Mouse (Mus musculus) MEL (cell line): ENCODE measurements around the gene Rgs6. TPM values are rescaled to one million over a fixed set of nuclear protein-coding genes. Genes with fewer than 3 reads are reported as not detected.

Experiments used
- DNase-seq: peaks from one replicate; pipeline ENCODE4 v3.0.0; 2011; ENCODE audit warnings: low read depth, low spot score
- H3K27ac ChIP-seq: 2 replicates; pipeline ENCODE4 v1.5.1; 2012; ENCODE audit warnings: low read depth, mild to moderate bottlenecking, control low read depth, low read length, moderate library complexity; ENCODE audit not compliant: control insufficient read depth
- H3K27me3 ChIP-seq, 2 experiments: fragments of 150-350 bp in 1 of 2; sonication (generic) in 1 of 2; 2 replicates each; pipeline ENCODE4 v1.6.1; 2012; ENCODE audit warnings: low read length in 2 of 2, mild to moderate bottlenecking in 2 of 2, improper control_type of control experiment in 1 of 2, moderate library complexity in 1 of 2; ENCODE audit not compliant: insufficient read depth in 2 of 2, control insufficient read depth in 1 of 2
- H3K36me3 ChIP-seq, 2 experiments: 2 replicates each; pipeline ENCODE4 v1.6.1; 2012 to 2014; ENCODE audit warnings: low read length in 2 of 2, improper control_type of control experiment in 1 of 2, inconsistent platforms in 1 of 2, mild to moderate bottlenecking in 1 of 2; ENCODE audit not compliant: insufficient read depth in 2 of 2, control insufficient read depth in 1 of 2
- H3K4me1 ChIP-seq, 2 experiments: fragments of 150-350 bp in 1 of 2; sonication (generic) in 1 of 2; 2 replicates each; pipeline ENCODE4 v1.6.1; 2012; ENCODE audit warnings: low read length in 2 of 2, improper control_type of control experiment in 1 of 2, mild to moderate bottlenecking in 1 of 2; ENCODE audit not compliant: insufficient read depth in 2 of 2, control insufficient read depth in 1 of 2
- H3K4me3 ChIP-seq, 2 experiments: fragments of 150-350 bp in 1 of 2; sonication (generic) in 1 of 2; 2 replicates each; pipeline ENCODE4 v1.5.1; 2012; ENCODE audit warnings: low read depth in 2 of 2, low read length in 2 of 2, mild to moderate bottlenecking in 2 of 2, moderate library complexity in 2 of 2, control low read depth in 1 of 2, improper control_type of control experiment in 1 of 2; ENCODE audit not compliant: control insufficient read depth in 1 of 2, insufficient read depth in 1 of 2
- H3K79me2 ChIP-seq: 2 replicates; pipeline ENCODE4 v1.6.1; 2012; ENCODE audit warnings: mild to moderate bottlenecking, low read length, moderate library complexity; ENCODE audit not compliant: control insufficient read depth, poor library complexity, insufficient read depth
- H3K9ac ChIP-seq: 2 replicates; pipeline ENCODE4 v1.6.1; 2012; ENCODE audit warnings: low read depth, mild to moderate bottlenecking, control low read depth, low read length, moderate library complexity; ENCODE audit not compliant: control insufficient read depth, poor library complexity, severe bottlenecking
- H3K9me3 ChIP-seq: fragments of 150-350 bp; sonication (generic); replicated peaks from 2 replicates; pipeline ENCODE4 v1.6.1; 2012; ENCODE audit warnings: mild to moderate bottlenecking, low read length, improper control_type of control experiment, moderate library complexity; ENCODE audit not compliant: insufficient read depth
- BHLHE40 ChIP-seq: IDR thresholded peaks from 2 replicates; pipeline ENCODE4 v1.6.1; 2012; ENCODE audit warnings: low read depth, mild to moderate bottlenecking, inconsistent platforms, low read length, improper control_type of control experiment, borderline replicate concordance
- CHD2 ChIP-seq: IDR thresholded peaks from 2 replicates; pipeline ENCODE4 v1.6.1; 2011; ENCODE audit warnings: low read length, improper control_type of control experiment
- EP300 ChIP-seq, 2 experiments: IDR thresholded peaks; 2 replicates each; pipeline ENCODE4 v1.6.1; 2011; ENCODE audit warnings: improper control_type of control experiment in 2 of 2, low read length in 2 of 2, low read depth in 1 of 2, mild to moderate bottlenecking in 1 of 2
- GATA1 ChIP-seq: IDR thresholded peaks from 2 replicates; pipeline ENCODE4 v1.6.1; 2011; ENCODE audit warnings: low read depth, low read length, improper control_type of control experiment
- HCFC1 ChIP-seq: IDR thresholded peaks from 2 replicates; pipeline ENCODE4 v1.6.1; 2012; ENCODE audit warnings: low read depth, mild to moderate bottlenecking, inconsistent platforms, low read length, improper control_type of control experiment, moderate library complexity
- JUND ChIP-seq: IDR thresholded peaks from 2 replicates; pipeline ENCODE4 v1.6.1; 2011; ENCODE audit warnings: low read depth, mild to moderate bottlenecking, improper control_type of control experiment, low read length
- KAT2A ChIP-seq: conservative IDR thresholded peaks from 2 replicates; pipeline ENCODE4 v1.6.1; 2012; ENCODE audit warnings: low read depth, low read length, improper control_type of control experiment, inconsistent platforms
- MAFK ChIP-seq: IDR thresholded peaks from 2 replicates; pipeline ENCODE4 v1.6.1; 2011; ENCODE audit warnings: low read depth, mild to moderate bottlenecking, low read length, improper control_type of control experiment, borderline replicate concordance
- MAX ChIP-seq: IDR thresholded peaks from 2 replicates; pipeline ENCODE4 v1.6.1; 2011; ENCODE audit warnings: low read length, improper control_type of control experiment
- MEF2A ChIP-seq: IDR thresholded peaks from 2 replicates; pipeline ENCODE4 v1.6.1; 2014; ENCODE audit warnings: low read depth, mild to moderate bottlenecking, inconsistent platforms, low read length, improper control_type of control experiment; ENCODE audit not compliant: poor library complexity, insufficient replicate concordance, severe bottlenecking; ENCODE audit errors: extremely low read depth
- MXI1 ChIP-seq: IDR thresholded peaks from 2 replicates; pipeline ENCODE4 v1.6.1; 2011; ENCODE audit warnings: mild to moderate bottlenecking, low read depth, low read length, improper control_type of control experiment
- NELFE ChIP-seq: IDR thresholded peaks from 2 replicates; pipeline ENCODE4 v1.6.1; 2011; ENCODE audit warnings: low read depth, low read length, improper control_type of control experiment
- NRF1 ChIP-seq: IDR thresholded peaks from 2 replicates; pipeline ENCODE4 v1.6.1; 2014; ENCODE audit warnings: low read depth, mild to moderate bottlenecking, inconsistent platforms, low read length, improper control_type of control experiment, moderate library complexity; ENCODE audit not compliant: poor library complexity, insufficient read depth, severe bottlenecking
- POLR2AphosphoS5 ChIP-seq: IDR thresholded peaks from 2 replicates; pipeline ENCODE4 v1.6.1; 2012; ENCODE audit warnings: low read depth, borderline replicate concordance, mild to moderate bottlenecking, inconsistent platforms, low read length, moderate library complexity, mixed read lengths
- RAD21 ChIP-seq: IDR thresholded peaks from 2 replicates; pipeline ENCODE4 v1.6.1; 2011; ENCODE audit warnings: mild to moderate bottlenecking, low read depth, low read length, improper control_type of control experiment
- RCOR1 ChIP-seq: IDR thresholded peaks from 2 replicates; pipeline ENCODE4 v1.6.1; 2012; ENCODE audit warnings: low read depth, mild to moderate bottlenecking, inconsistent platforms, low read length, improper control_type of control experiment
- SMC3 ChIP-seq: IDR thresholded peaks from 2 replicates; pipeline ENCODE4 v1.6.1; 2011; ENCODE audit warnings: low read depth, low read length, improper control_type of control experiment
- TAL1 ChIP-seq: IDR thresholded peaks from 2 replicates; pipeline ENCODE4 v1.6.1; 2012; ENCODE audit warnings: mild to moderate bottlenecking, inconsistent platforms, low read length, moderate library complexity, mixed read lengths
- TBP ChIP-seq: IDR thresholded peaks from 2 replicates; pipeline ENCODE4 v1.8.0; 2011; ENCODE audit warnings: low read depth, low read length, improper control_type of control experiment
- TCF12 ChIP-seq: IDR thresholded peaks from 2 replicates; pipeline ENCODE4 v1.6.1; 2014; ENCODE audit warnings: low read depth, mild to moderate bottlenecking, inconsistent platforms, low read length, improper control_type of control experiment, moderate library complexity
- UBTF ChIP-seq: IDR thresholded peaks from 2 replicates; pipeline ENCODE4 v1.6.1; 2012; ENCODE audit warnings: low read depth, mild to moderate bottlenecking, inconsistent platforms, low read length, improper control_type of control experiment, moderate library complexity, borderline replicate concordance; ENCODE audit not compliant: insufficient read depth
- USF1 ChIP-seq: IDR thresholded peaks from 2 replicates; pipeline ENCODE4 v1.6.1; 2014; ENCODE audit warnings: low read depth, mild to moderate bottlenecking, inconsistent platforms, low read length, improper control_type of control experiment, moderate library complexity
- ZC3H11A ChIP-seq: IDR thresholded peaks from 2 replicates; pipeline ENCODE4 v1.6.1; 2012; ENCODE audit warnings: low read depth, mild to moderate bottlenecking, inconsistent platforms, low read length, improper control_type of control experiment
- ZKSCAN1 ChIP-seq: IDR thresholded peaks from 2 replicates; pipeline ENCODE4 v1.6.1; 2012; ENCODE audit warnings: low read depth, mild to moderate bottlenecking, inconsistent platforms, low read length, improper control_type of control experiment, moderate library complexity
- ZMIZ1 ChIP-seq: IDR thresholded peaks from 2 replicates; pipeline ENCODE4 v1.6.1; 2012; ENCODE audit warnings: low read depth, mild to moderate bottlenecking, inconsistent platforms, low read length, improper control_type of control experiment, moderate library complexity
- polyA plus RNA-seq, 2 experiments: library from polyadenylated mRNA; stranded (reverse) in 1 of 2; unstranded in 1 of 2; fragments of >175 nt in 1 of 2; fragments of >200 nt in 1 of 2; gene quantifications; 2 replicates each; pipeline versions ENCODE4 v1.2.1 to v1.2.4; 2012; ENCODE audit warnings: low replicate concordance in 2 of 2, low read depth in 1 of 2; ENCODE audit not compliant: insufficient read length in 2 of 2, insufficient read depth in 1 of 2, missing spikeins in 1 of 2
- total RNA-seq: library from RNA; depleted of rRNA; stranded (reverse); fragments of 300-350 nt; gene quantifications from 2 replicates; pipeline ENCODE4 v1.2.3, GENCODE M21; 2012

Gene Rgs6
- total and polyA plus RNA-seq, 3 experiments = not detected

DNA sequence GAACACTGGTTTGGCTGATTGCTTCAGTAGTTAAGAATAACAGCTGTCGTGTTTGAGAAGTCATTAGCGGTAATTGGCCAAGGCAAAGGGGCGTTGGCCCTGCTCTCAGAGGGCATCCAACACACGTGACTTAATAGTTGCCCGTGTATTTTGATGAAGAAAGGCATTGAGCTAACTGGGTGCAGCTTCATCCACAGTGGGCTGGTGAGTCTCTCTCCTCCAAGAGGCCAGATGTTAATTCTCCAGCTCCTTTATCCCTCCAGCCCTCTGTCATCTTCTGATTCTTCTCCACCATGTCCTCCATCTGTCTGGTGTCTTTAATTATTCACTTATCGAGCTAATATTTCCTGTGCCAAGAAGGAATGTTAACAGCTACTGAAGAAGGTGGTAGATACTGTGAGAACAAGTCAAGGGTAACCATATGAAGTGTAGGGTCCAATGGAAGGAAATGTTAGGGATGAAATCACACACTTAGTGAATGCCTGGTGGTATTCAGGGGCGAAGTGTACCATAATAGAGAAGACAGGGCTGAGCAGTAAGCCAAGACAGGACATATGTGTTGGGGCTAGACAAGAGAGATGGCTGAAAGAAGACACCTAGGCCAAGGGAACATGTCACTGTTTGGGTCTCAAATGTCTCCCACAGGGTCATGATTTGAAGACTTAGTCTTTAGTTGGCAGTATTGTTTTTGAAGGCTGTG lies 411.4 kb downstream of the Rgs6 start:
- H3K79me2 ChIP-seq = no peaks in the 10 kb centered on the region
- H3K9me3 ChIP-seq = no peaks in the 10 kb centered on the region
- H3K27me3 ChIP-seq = peaks cover 7 to 10% of the 10 kb centered on the region in 2 experiments
- H3K4me1 ChIP-seq = peaks cover 0 to 5% of the 10 kb centered on the region in 2 experiments; a peak in 1 of 4 replicates
- no peak overlapping the region for H3K9ac ChIP-seq
- no peak overlapping the region for H3K4me3 ChIP-seq
- H3K27ac ChIP-seq = no peak overlapping the region
- no peak for DNase-seq
- H3K36me3 ChIP-seq = peaks cover 0 to 6% of the 10 kb centered on the region in 2 experiments; a peak in 2 of 4 replicates
- TF ChIP-seq RCOR1 = no peak
- TF ChIP-seq MAFK = no peak
- TF ChIP-seq EP300 (IDR thresholded peaks at IDR 0.05; ENCODE audit: low read depth in 1 of 2, low read length in 2 of 2) = no peak
- no peak for TF ChIP-seq USF1
- TF ChIP-seq JUND = no peak
- no peak for TF ChIP-seq NELFE
- TF ChIP-seq CHD2 = no peak
- TF ChIP-seq MXI1 = no peak
- TF ChIP-seq MEF2A = no peak
- no peak for TF ChIP-seq NRF1
- no peak for TF ChIP-seq BHLHE40
- no peak for TF ChIP-seq GATA1
- no peak for TF ChIP-seq ZC3H11A
- TF ChIP-seq TAL1 = no peak
- TF ChIP-seq TBP = no peak

DNA sequence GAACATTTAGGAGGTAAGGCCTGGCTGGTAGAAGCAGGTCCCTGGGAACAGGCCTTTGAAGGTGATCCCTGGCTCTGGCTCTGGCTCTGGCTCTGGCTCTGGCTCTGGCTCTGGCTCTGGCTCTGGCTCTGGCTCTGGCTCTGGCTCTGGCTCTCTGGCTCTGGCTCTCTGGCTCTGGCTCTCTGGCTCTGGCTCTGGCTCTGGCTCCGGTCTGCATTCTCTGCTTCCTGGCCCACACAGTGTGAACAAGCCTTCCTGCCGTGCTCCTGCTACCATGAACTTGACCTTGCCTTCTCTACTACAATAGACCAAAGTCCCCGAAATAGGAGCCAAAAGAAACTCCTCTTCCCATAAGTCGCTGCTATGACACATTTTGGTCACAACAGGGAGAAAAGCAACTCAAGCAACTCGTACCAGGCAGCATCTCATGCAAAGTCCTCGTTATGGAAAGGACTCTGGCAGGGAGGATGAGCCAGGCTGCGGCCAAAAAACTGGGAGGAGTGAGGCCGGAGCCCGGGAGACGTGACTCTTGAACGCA lies 412.0 kb downstream of the Rgs6 start:
- H3K9me3 ChIP-seq = no peaks in the 10 kb centered on the region
- H3K27ac ChIP-seq = no peak overlapping the region
- H3K27me3 ChIP-seq = peaks cover 7 to 10% of the 10 kb centered on the region in 2 experiments
- no peak for DNase-seq
- TF ChIP-seq MAX (no peak), JUND (no peak), USF1 (no peak), TBP (no peak), ZKSCAN1 (no peak), MXI1 (no peak), ZMIZ1 (no peak), TCF12 (no peak), HCFC1 (no peak), RAD21 (no peak), SMC3 (no peak), UBTF (no peak), POLR2AphosphoS5 (no peak), ZC3H11A (no peak), MAFK (no peak), NELFE (no peak), KAT2A (no peak)
- H3K4me3 ChIP-seq = no peak overlapping the region
- H3K79me2 ChIP-seq = no peaks in the 10 kb centered on the region
- peaks cover 0 to 5% of the 10 kb centered on the region in 2 experiments; a peak in 1 of 4 replicates for H3K4me1 ChIP-seq
- H3K36me3 ChIP-seq = peaks cover 0 to 6% of the 10 kb centered on the region in 2 experiments; a peak in 2 of 4 replicates
- no peak overlapping the region for H3K9ac ChIP-seq
